Mouse (Mus musculus) neural tube, embryonic 15.5 days (tissue): ENCODE results near the gene Speer4f1. TPM values are rescaled to one million over a fixed set of nuclear protein-coding genes. Genes with fewer than 3 reads are reported as not detected.
"Not testable (repeated sequence)": the region's sequence is repeated elsewhere in the genome, so short reads cannot be mapped to it uniquely, and the experiment has no call there.

Experiments used
- ATAC-seq: fragments of 200-750 bp; cut with Nextera tagmentation; 2 replicates; pipeline ENCODE4 v1.8.0; 2017; ENCODE audit warnings: mild to moderate bottlenecking, moderate TSS enrichment, moderate library complexity; ENCODE audit not compliant: low FRiP score
- H3K27ac ChIP-seq: fragments of 300-500 bp; sonication (generic); replicated peaks from 2 replicates; pipeline ENCODE4 v1.5.1; 2015; ENCODE audit warnings: mild to moderate bottlenecking, inconsistent platforms
- H3K27me3 ChIP-seq: fragments of 300-500 bp; sonication (generic); replicated peaks from 2 replicates; pipeline ENCODE4 v1.6.1; 2015; ENCODE audit warnings: inconsistent platforms
- H3K36me3 ChIP-seq: fragments of 300-500 bp; sonication (generic); 2 replicates; pipeline ENCODE4 v1.6.1; 2015; ENCODE audit warnings: inconsistent platforms
- H3K4me1 ChIP-seq: fragments of 300-500 bp; sonication (generic); 2 replicates; pipeline ENCODE4 v1.6.1; 2015; ENCODE audit warnings: inconsistent platforms
- H3K4me2 ChIP-seq: fragments of 300-500 bp; sonication (generic); 2 replicates; pipeline ENCODE4 v1.6.1; 2015; ENCODE audit warnings: inconsistent platforms, mild to moderate bottlenecking, moderate library complexity
- H3K4me3 ChIP-seq: fragments of 300-500 bp; sonication (generic); replicated peaks from 2 replicates; pipeline ENCODE4 v1.5.1; 2015; ENCODE audit warnings: mild to moderate bottlenecking, inconsistent platforms
- H3K9ac ChIP-seq: fragments of 300-500 bp; sonication (generic); replicated peaks from 2 replicates; pipeline ENCODE4 v1.6.1; 2015; ENCODE audit warnings: mild to moderate bottlenecking, inconsistent platforms
- H3K9me3 ChIP-seq: fragments of 300-500 bp; sonication (generic); replicated peaks from 2 replicates; pipeline ENCODE4 v1.6.1; 2016; ENCODE audit warnings: inconsistent platforms
- WGBS: fragments of 180-500 bp; shearing (Covaris S2); methylation state at CpG from one replicate; pipeline ENCODE4 v1.1.7; 2015; ENCODE audit warnings: mixed read lengths; 5-methylcytosine and 5-hydroxymethylcytosine counted together
- polyA plus RNA-seq: library from polyadenylated mRNA; unstranded; fragments of >200 nt; fragmentation: Nextera tagmentation; extraction: Ambion mirVana; gene quantifications from 2 replicates; pipeline ENCODE4 v1.2.1, GENCODE M21; 2015

The Speer4f1 gene
- not detected in 2 replicates for polyA plus RNA-seq

DNA sequence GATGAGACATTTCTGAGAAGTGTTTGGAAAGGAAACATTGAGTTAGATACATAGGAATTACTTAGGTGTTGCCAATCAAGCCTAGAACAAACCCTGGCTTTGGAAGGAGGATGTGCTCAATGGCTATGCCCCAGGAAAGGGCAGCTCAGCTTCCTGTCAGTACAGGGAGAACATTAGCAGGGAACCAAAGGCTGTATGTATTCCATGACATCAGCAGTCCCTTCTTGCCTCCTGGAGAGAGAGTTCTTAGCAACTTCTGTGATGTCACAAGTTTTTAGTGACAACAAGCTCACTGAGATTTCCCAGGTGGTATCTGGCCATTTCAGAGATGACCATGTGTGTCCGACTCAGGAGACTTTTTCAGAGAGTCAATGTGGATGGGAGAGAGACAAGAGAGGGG is at the start of gene Speer4f1:
Gene Speer4f1 (plus strand): TSS at position 301 of the 400 bp plus-strand sequence.
- not testable (repeated sequence) for H3K4me3 ChIP-seq, H3K4me1 ChIP-seq, H3K27me3 ChIP-seq, ATAC-seq, H3K9me3 ChIP-seq, H3K36me3 ChIP-seq, H3K9ac ChIP-seq, H3K4me2 ChIP-seq, H3K27ac ChIP-seq
- 90% methylated on average over 1 of the region's 1 CpGs for WGBS

DNA sequence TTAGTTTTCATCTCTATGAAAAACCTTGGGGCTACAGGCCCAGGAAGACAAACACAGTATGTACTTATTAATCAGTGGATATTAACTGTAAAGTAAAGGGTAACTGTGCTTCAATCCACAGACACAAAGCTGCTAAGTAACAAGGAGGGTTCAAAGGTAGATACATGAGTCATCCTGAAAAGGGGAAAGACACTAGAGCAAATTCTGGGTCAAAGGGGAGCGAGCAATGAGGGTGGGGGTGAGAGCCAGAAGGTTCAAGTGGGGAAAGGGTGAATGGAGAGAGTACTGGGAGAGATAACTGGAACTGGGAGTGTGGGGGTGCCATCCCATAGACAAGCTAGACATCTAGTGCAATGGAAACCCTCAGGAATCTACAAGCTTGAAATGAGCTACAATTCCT is 49.0 kb upstream of the Speer4f1 start:
- Histone ChIP-seq H3K27me3 (no peaks in the 10 kb centered on the region), H3K9me3 (no peaks in the 10 kb centered on the region), H3K27ac (no peak overlapping the region), H3K4me3 (no peak overlapping the region), H3K36me3 (no peaks in the 10 kb centered on the region), H3K9ac (no peak overlapping the region), H3K4me2 (no peak overlapping the region), H3K4me1 (no peaks in the 10 kb centered on the region)
- ATAC-seq, result no peak
- 89% methylated on average over 1 of the region's 1 CpGs for WGBS

GRCm38 (mm10) chr5:17434721-17435120 is 41.2 kb upstream of the Speer4f1 start:
- no peaks in the 10 kb centered on the region for H3K9me3 ChIP-seq
- H3K4me1 ChIP-seq, result no peaks in the 10 kb centered on the region
- no peak overlapping the region for H3K9ac ChIP-seq
- H3K4me3 ChIP-seq, result no peak overlapping the region
- no peaks in the 10 kb centered on the region for H3K36me3 ChIP-seq
- H3K27ac ChIP-seq, result no peak overlapping the region
- ATAC-seq, result no peak
- no peaks in the 10 kb centered on the region for H3K27me3 ChIP-seq
- no peak overlapping the region for H3K4me2 ChIP-seq
- WGBS, result 80% methylated on average over 3 of the region's 3 CpGs

DNA sequence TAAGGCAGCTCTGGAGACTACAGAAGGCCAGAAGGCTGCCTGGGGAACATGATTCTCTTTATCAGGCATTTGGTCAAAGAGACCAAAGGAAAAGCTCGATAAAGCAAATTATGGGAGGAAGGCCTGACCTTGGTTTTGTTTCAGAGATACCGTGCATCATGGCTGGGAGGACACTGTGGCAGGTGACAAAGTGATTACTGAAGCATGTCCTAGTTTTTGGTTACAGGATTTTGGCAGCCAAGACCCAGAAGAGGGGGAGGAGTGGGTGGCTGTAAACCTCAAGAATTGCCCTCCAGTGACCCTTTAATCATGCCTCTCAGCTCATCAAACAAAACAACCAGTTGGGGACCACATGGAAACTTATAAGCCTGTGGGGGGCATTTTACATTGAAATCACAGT is 39.7 kb upstream of the Speer4f1 start:
- Histone ChIP-seq H3K27me3 (no peaks in the 10 kb centered on the region), H3K36me3 (no peaks in the 10 kb centered on the region), H3K4me1 (no peaks in the 10 kb centered on the region), H3K4me2 (no peak overlapping the region), H3K9me3 (no peaks in the 10 kb centered on the region), H3K9ac (no peak overlapping the region), H3K4me3 (no peak overlapping the region), H3K27ac (no peak overlapping the region)
- ATAC-seq, result no peak
- 9% methylated on average over 2 of the region's 2 CpGs for WGBS

GRCm38 (mm10) chr5:17439487-17440102 is 36.3 kb upstream of the Speer4f1 start:
- Histone ChIP-seq H3K27ac (no peak overlapping the region), H3K27me3 (no peaks in the 10 kb centered on the region), H3K4me3 (no peak overlapping the region), H3K4me1 (no peaks in the 10 kb centered on the region), H3K9ac (no peak overlapping the region), H3K36me3 (no peaks in the 10 kb centered on the region), H3K9me3 (no peaks in the 10 kb centered on the region), H3K4me2 (no peak overlapping the region)
- no peak for ATAC-seq

DNA sequence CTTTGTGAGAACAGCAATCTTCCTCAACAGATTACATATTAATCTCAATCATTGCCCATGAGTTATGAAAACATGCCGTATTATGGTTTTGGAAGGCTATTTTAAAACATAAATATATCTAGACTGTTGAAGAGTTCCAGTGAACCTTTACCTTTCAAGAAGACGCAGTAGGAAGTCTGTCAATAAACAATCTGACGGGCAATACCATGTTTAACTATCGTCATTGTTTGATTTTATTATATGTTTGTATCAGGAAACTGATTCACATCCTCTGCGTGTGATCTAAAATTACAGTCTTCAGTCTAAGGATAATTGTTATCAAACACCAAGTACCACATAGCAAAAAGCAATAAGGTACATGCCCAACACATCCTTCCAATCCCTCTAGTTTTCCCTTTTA is 21.8 kb upstream of the Speer4f1 start:
- no peak overlapping the region for H3K27ac ChIP-seq
- no peak overlapping the region for H3K4me3 ChIP-seq
- no peak for ATAC-seq
- no peaks in the 10 kb centered on the region for H3K36me3 ChIP-seq
- no peak overlapping the region for H3K4me2 ChIP-seq
- no peaks in the 10 kb centered on the region for H3K27me3 ChIP-seq
- no peak overlapping the region for H3K9ac ChIP-seq
- H3K9me3 ChIP-seq, result no peaks in the 10 kb centered on the region
- 88% methylated on average over 5 of the region's 5 CpGs for WGBS
- H3K4me1 ChIP-seq, result no peaks in the 10 kb centered on the region

DNA sequence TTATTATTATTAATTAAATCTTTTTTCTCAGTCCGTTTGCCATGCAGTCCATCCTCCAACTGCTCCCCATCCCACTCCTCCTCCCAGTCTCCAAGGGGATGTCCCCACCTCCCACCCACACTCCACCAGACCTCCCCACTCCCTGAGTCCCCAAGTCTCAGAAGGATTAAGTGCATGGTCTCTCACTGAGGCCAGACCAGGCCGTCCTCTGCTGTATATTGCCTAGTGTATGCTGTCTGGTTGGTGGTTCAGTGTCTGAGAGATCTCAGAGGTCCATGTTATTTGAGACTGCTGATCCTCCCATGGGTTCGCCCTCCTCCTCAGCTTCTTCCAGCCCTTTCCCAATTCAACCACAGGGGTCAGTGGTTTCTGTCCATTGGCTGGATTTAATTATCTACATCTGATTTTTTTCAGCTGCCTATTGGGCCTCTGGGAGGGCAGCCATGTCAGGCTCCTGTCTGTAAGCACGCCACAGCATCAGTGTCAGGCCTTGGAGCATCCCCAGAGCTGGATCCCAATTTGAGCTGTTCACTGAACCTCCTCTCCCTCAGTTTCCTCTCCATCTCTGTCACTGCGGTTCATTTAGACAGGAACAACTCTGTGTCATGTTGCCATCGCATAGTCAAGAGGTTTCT is 20.8 kb upstream of the Speer4f1 start:
- H3K9ac ChIP-seq, result no peak overlapping the region
- H3K27me3 ChIP-seq, result no peaks in the 10 kb centered on the region
- no peak for ATAC-seq
- H3K36me3 ChIP-seq, result no peaks in the 10 kb centered on the region
- H3K9me3 ChIP-seq, result no peaks in the 10 kb centered on the region
- 91% methylated on average over 6 of the region's 6 CpGs for WGBS
- H3K27ac ChIP-seq, result no peak overlapping the region
- H3K4me1 ChIP-seq, result no peaks in the 10 kb centered on the region
- H3K4me3 ChIP-seq, result no peak overlapping the region
- no peak overlapping the region for H3K4me2 ChIP-seq

DNA sequence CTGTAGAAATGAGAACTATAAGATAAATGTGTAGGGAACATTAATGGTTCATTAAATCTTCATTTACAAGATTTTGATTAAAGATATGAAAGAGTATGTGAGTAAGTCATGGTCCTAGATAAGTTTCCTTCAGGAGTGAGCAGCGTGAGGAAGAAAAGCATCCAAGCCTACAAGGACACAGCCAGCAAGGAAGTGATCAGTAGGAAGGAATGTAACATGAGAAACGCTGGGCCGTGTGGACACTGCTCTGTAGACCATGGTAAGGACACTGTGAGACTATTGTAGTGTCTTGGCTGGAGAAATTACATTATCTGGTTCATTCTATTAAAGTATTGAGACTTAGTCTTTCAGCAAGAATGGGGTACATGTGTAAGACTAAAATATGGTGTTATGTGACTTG is 19.2 kb upstream of the Speer4f1 start:
- 83% methylated on average over 3 of the region's 3 CpGs for WGBS
- ATAC-seq, result no peak
- Histone ChIP-seq H3K4me1 (no peaks in the 10 kb centered on the region), H3K27me3 (no peaks in the 10 kb centered on the region), H3K27ac (no peak overlapping the region), H3K4me3 (no peak overlapping the region), H3K36me3 (no peaks in the 10 kb centered on the region), H3K9me3 (no peaks in the 10 kb centered on the region), H3K9ac (no peak overlapping the region), H3K4me2 (no peak overlapping the region)

DNA sequence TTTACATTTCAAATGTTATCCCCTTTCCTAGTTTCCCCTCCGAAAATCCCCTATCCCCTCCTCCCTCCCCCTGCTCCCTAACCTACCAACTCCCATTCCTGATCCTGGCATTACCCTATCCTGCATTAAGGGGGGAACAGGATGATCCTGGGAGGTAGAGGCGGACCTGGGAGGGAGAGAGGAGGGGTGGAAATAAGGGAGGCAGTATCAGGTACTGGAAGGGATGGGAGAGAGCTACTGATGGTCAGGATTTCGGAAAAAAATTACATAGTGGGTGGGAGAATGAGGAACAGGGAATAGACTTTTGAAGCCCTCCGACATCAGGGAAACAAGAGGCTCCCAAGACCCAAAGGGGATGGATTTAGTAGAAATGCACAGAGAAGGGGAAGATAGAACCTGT is 7.8 kb upstream of the Speer4f1 start:
- H3K4me2 ChIP-seq, H3K4me3 ChIP-seq, ATAC-seq, H3K27ac ChIP-seq, H3K36me3 ChIP-seq, H3K9me3 ChIP-seq, H3K27me3 ChIP-seq, H3K9ac ChIP-seq, H3K4me1 ChIP-seq: not testable (repeated sequence)
- 74% methylated on average over 4 of the region's 4 CpGs for WGBS

DNA sequence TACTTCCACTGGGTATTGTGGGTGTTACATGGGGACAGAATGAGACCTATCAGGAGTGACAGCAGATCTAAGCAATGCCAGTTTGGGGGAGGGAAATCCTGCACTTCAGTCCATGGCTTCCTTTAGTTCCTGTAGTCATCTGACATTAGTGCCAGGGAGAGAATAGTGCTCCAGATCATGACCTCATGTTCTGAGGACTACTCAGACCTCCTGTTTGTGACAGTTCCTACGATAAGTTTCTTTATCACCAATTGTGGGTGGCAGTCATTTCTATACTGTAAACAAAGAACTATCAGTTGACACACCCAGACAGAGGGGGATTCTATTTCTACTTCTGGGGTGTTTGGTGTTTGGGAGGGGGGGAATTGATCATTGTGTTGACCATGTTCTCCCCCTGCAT is 578 bp downstream of the Speer4f1 start:
- no peak for ATAC-seq
- no peaks in the 10 kb centered on the region for H3K27me3 ChIP-seq
- H3K9ac ChIP-seq, result no peak overlapping the region
- no peaks in the 10 kb centered on the region for H3K36me3 ChIP-seq
- WGBS, result 83% methylated on average over 1 of the region's 1 CpGs
- no peak overlapping the region for H3K4me3 ChIP-seq
- no peak overlapping the region for H3K4me2 ChIP-seq
- H3K4me1 ChIP-seq, result no peaks in the 10 kb centered on the region
- H3K27ac ChIP-seq, result no peak overlapping the region
- 0 out of 2 replicates have a peak, but pooled peaks cover 3% of the 10 kb centered on the region for H3K9me3 ChIP-seq

- Histone ChIP-seq H3K4me2 (no peak overlapping the region), H3K36me3 (no peaks in the 10 kb centered on the region), H3K4me3 (no peak overlapping the region), H3K27ac (no peak overlapping the region), H3K27me3 (no peaks in the 10 kb centered on the region), H3K9me3 (no peaks in the 10 kb centered on the region), H3K4me1 (no peaks in the 10 kb centered on the region), H3K9ac (no peak overlapping the region)
- 84% methylated on average over 1 of the region's 1 CpGs for WGBS
- ATAC-seq, result no peak
These were observed 14.0 kb downstream of the Speer4f1 start for GRCm38 (mm10) chr5:17489894-17490293.

DNA sequence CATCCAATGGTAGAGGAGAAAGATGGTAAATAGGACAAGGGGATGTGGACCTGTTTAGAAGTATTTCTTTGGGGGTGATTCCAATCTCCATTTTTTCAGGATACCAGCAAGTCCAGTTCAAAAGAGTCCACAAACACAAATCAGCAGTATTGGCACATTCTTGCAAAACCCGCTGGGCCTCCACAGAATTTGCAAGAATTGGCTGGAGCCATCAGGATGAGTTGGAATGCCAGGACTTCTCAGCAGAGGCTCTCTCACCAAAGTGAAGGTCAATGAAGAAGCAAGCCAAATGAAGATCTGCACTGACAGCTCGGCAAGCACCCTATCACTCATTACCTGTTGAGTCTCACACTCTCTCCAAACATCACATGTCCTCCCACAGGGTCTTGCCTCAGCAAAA is 19.7 kb downstream of the Speer4f1 start:
- ATAC-seq, result no peak
- H3K4me3 ChIP-seq, result no peak overlapping the region
- H3K9me3 ChIP-seq, result no peaks in the 10 kb centered on the region
- no peaks in the 10 kb centered on the region for H3K4me1 ChIP-seq
- no peaks in the 10 kb centered on the region for H3K27me3 ChIP-seq
- H3K36me3 ChIP-seq, result no peaks in the 10 kb centered on the region
- 91% methylated on average over 2 of the region's 2 CpGs for WGBS
- H3K27ac ChIP-seq, result no peak overlapping the region
- no peak overlapping the region for H3K4me2 ChIP-seq
- H3K9ac ChIP-seq, result no peak overlapping the region
